Mouse (Mus musculus) small intestine, adult 2 months (tissue): ENCODE results near the gene Asb8.

Experiments
- CTCF ChIP-seq: fragments of 200-500 bp; IDR thresholded peaks from 2 replicates; pipeline ENCODE4 v1.5.1; 2012; ENCODE audit warnings: low read depth, mild to moderate bottlenecking, control low read depth, inconsistent platforms, low read length, moderate library complexity, mixed read lengths; ENCODE audit not compliant: insufficient replicate concordance, insufficient read length; ENCODE audit errors: extremely low read depth
- POLR2A ChIP-seq: fragments of 200-500 bp; IDR thresholded peaks from 2 replicates; pipeline ENCODE4 v1.6.1; 2012; ENCODE audit warnings: low read depth, mild to moderate bottlenecking, control low read depth, inconsistent platforms, low read length, moderate library complexity

- TF ChIP-seq POLR2A = no peak
- TF ChIP-seq CTCF = no peak
Measured at GRCm38 (mm10) chr15:98154631-98155030, 10.8 kb downstream of the Asb8 start.
